Mouse (Mus musculus): Measurements from ENCODE around the gene Olfr67.
"Not testable (repeated sequence)": the region's sequence is repeated elsewhere in the genome, so short reads cannot be mapped to it uniquely, and the experiment has no call there.

The Olfr67 gene

DNA sequence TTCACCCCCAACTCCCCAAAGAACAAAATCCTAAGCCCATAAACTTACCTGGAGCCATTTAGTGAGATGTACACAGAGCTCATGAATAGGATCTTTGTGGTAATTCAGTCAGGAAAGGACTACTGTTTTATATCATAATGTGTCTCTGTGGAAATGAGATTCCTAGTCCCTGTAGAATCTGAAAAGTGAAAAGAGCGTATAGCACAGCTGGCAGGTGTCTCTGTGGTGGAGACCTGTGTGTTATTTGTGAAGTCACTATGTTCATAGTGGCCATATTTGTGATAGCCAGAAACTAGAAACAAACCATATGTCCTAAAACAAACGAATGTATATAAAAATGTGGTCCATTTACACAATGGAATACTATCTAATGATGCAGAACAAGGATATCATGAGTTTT lies 20.1 kb downstream of the Olfr67 start, which contains the start of gene Olfr69:
Gene Olfr69, minus strand, starts transcription at position 101 of the 400 bp plus-strand sequence.
- no peak for DNase-seq (ENCODE audit: low read depth)

DNA sequence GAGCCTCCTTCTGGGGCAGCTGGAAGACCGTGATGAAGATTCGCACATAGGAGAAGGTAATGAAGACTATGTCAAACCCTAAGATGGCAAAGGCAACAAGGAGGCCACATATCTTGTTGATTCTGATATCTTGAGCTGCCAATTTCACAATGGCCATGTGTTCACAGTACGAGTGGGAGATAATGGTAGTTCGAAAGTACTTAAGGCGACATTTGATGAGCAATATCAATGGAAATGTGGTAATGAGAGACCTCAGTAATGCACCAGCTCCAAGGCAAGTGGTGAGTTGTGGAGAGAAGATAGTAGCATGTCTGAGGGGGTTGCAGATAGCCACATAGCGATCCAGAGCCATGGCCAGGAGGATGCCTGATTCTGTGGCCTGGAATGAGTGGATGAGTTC lies 23.9 kb downstream of the Olfr67 start:
- not testable (repeated sequence) for DNase-seq (ENCODE audit: low read depth)

DNA sequence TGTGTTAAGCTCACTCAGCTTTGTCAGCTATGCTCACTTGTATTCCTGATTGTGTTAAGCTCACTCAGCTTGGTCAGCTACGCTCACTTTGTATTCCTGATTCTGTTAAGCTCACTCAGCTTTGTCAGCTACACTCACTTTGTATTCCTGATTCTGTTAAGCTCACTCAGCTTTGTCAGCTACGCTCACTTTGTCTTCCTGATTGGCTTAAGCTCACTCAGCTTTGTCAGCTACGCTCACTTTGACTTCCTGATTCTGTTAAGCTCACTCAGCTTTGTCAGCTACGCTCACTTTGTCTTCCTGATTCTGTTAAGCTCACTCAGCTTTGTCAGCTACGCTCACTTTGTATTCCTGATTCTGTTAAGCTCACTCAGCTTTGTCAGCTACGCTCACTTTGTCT lies 29.4 kb downstream of the Olfr67 start:
- not testable (repeated sequence) for DNase-seq (ENCODE audit: low read depth)

DNA sequence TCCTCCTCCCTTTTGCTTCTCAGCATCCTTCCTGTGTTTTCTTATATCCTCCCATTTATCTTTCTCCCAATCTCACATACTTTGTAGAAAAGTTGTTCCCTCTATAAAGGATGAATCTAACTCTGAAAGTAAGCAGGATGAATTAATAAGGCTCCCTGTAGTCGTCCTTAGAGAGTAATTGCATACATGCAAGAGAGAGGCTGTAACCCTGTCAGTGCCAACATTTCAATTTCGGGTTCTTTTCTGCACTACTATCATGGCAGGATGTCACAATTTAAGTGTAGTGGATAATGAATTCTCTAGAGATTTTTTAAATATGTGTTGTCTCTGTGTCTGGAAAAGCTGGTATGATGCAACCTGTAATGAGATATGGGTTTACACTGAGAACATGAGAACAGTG lies 34.4 kb downstream of the Olfr67 start, which contains the start of gene Olfr630:
Gene Olfr630, minus strand, starts transcription at position 101 of the 400 bp plus-strand sequence.
- no peak for DNase-seq (ENCODE audit: low read depth)

DNA sequence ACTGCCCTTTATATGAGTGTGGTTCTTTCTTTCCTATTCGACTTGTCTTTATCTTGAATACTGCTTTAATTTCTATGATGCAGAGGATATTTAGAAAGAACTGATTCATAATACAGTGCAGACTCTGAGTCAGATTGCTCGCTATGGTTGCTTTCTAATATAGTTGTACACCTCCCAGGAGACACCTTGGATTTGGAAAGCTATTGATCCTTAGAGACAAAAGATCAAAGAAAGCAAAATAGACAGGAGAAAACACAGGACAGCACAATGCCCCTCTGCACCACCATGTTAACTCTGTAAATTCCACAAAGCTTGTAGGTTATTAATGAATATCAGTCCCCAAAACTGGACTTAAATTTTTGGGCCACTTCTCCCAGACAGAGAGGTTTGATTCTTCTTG lies 46.8 kb downstream of the Olfr67 start, which contains the start of gene Olfr629:
Gene Olfr629, minus strand, starts transcription at position 101 of the 400 bp plus-strand sequence.
- no peak for DNase-seq (ENCODE audit: low read depth)
